Mouse (Mus musculus): ENCODE results near the gene Gm29609. TPM values are rescaled to one million over a fixed set of nuclear protein-coding genes. Genes with fewer than 3 reads are reported as not detected.

Gm29609 gene
- polyA plus RNA-seq, 1 experiment from 2014 or later: 1.7 TPM

GRCm38 (mm10) chr5:31199321-31199892 lies 19.7 kb upstream of the Gm29609 start:
- ATAC-seq (ENCODE audit: low FRiP score) (no peak), DNase-seq (ENCODE audit: low spot score) (no peak)
- Histone ChIP-seq H3K36me3 (replicated peaks; ENCODE audit: control insufficient read depth, insufficient read depth) (peaks cover 78% of the 10 kb centered on the region), H3K4me2 (replicated peaks) (no peak overlapping the region), H3K4me3 (replicated peaks; ENCODE audit: low read length) (no peak overlapping the region), H3K27me3 (ENCODE audit: control insufficient read depth, insufficient read depth, low read length) (no peaks in the 10 kb centered on the region), H3K9me3 (ENCODE audit: control insufficient read depth, low read length) (peaks cover 6% of the 10 kb centered on the region; the same call in 1 of the 2 replicates), H3K27ac (no peak overlapping the region), H3K9ac (no peak overlapping the region), H3K4me1 (replicated peaks; ENCODE audit: control insufficient read depth, insufficient read depth, low read length) (peaks cover 19% of the 10 kb centered on the region)
- WGBS: 94% methylated on average over 19 of the region's 19 CpGs

DNA sequence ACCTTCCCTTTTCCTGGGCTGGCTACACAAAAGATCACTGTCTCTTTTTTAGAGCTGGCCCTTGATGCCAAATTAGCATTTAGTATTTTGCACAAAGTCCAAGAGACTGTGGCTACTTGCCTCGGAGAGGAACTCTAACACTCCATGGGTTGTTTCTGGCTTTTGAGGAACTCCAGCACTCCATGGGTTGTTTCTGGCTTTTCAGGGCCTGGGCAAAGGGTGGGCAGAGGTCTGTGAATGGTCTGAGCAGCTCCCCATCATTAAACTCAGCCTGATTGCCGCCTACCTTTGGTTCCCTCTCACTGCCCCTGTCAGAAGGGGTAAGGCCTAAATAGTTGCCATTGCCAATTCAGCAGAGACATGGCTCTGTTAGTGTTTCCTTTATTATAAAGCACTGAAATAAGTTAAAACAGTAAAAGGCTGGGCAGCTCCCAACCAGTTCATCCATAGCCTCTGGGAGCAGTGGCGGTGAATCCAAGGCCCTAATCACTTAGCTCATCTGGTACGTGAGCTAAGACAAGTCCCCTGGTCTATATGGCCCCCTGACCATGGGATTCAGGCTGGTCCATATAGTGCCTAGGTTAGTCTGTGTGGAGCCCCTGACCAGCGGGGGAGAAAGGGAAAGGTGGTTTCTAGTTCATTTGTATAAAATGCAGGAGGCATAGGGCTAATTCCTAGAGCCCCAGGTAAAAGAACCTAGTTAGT lies 19.1 kb upstream of the Gm29609 start:
- Histone ChIP-seq H3K27ac (no peak overlapping the region), H3K4me1 (replicated peaks; ENCODE audit: control insufficient read depth, insufficient read depth, low read length) (peaks cover 25% of the 10 kb centered on the region), H3K27me3 (ENCODE audit: control insufficient read depth, insufficient read depth, low read length) (no peaks in the 10 kb centered on the region), H3K9ac (no peak overlapping the region), H3K4me3 (replicated peaks; ENCODE audit: low read length) (no peak overlapping the region), H3K36me3 (replicated peaks; ENCODE audit: control insufficient read depth, insufficient read depth) (peaks cover 72% of the 10 kb centered on the region), H3K4me2 (replicated peaks) (no peak overlapping the region), H3K9me3 (ENCODE audit: control insufficient read depth, low read length) (peaks cover 6% of the 10 kb centered on the region; the same call in 1 of the 2 replicates)
- 86% methylated on average over 5 of the region's 5 CpGs for WGBS
- no peak for ATAC-seq (ENCODE audit: low FRiP score)
- DNase-seq (ENCODE audit: low spot score): no peak

GRCm38 (mm10) chr5:31198170-31198569 lies 18.5 kb upstream of the Gm29609 start:
- DNase-seq (ENCODE audit: low spot score): no peak
- Histone ChIP-seq H3K9me3 (ENCODE audit: control insufficient read depth, low read length) (peaks cover 6% of the 10 kb centered on the region; the same call in 1 of the 2 replicates), H3K4me1 (replicated peaks; ENCODE audit: control insufficient read depth, insufficient read depth, low read length) (peaks cover 26% of the 10 kb centered on the region), H3K27ac (no peak overlapping the region), H3K36me3 (replicated peaks; ENCODE audit: control insufficient read depth, insufficient read depth) (peaks cover 66% of the 10 kb centered on the region), H3K9ac (no peak overlapping the region), H3K27me3 (ENCODE audit: control insufficient read depth, insufficient read depth, low read length) (no peaks in the 10 kb centered on the region), H3K4me3 (replicated peaks; ENCODE audit: low read length) (no peak overlapping the region), H3K4me2 (replicated peaks) (no peak overlapping the region)
- ATAC-seq (ENCODE audit: low FRiP score): no peak
- 92% methylated on average over 9 of the region's 9 CpGs for WGBS

- no peak overlapping the region for H3K9ac ChIP-seq
- no peaks in the 10 kb centered on the region for H3K27me3 ChIP-seq (ENCODE audit: control insufficient read depth, insufficient read depth, low read length)
- no peak overlapping the region for H3K27ac ChIP-seq
- H3K36me3 ChIP-seq (replicated peaks; ENCODE audit: control insufficient read depth, insufficient read depth): peaks cover 64% of the 10 kb centered on the region
- ATAC-seq (ENCODE audit: low FRiP score) (no peak), DNase-seq (ENCODE audit: low spot score) (no peak)
- H3K9me3 ChIP-seq (ENCODE audit: control insufficient read depth, low read length): peaks cover 6% of the 10 kb centered on the region; the same call in 1 of the 2 replicates
- WGBS: 96% methylated on average over 12 of the region's 12 CpGs
- H3K4me1 ChIP-seq (replicated peaks; ENCODE audit: control insufficient read depth, insufficient read depth, low read length): peaks cover 24% of the 10 kb centered on the region
- H3K4me3 ChIP-seq (replicated peaks; ENCODE audit: low read length): no peak overlapping the region
- H3K4me2 ChIP-seq (replicated peaks): no peak overlapping the region
Observed at GRCm38 (mm10) chr5:31197072-31197471, 17.4 kb upstream of the Gm29609 start.

GRCm38 (mm10) chr5:31196207-31196606 lies 16.5 kb upstream of the Gm29609 start:
- ATAC-seq (ENCODE audit: low FRiP score): no peak

GRCm38 (mm10) chr5:31195671-31196070 lies 16.0 kb upstream of the Gm29609 start:
- Histone ChIP-seq H3K4me1 (replicated peaks; ENCODE audit: control insufficient read depth, insufficient read depth, low read length) (peaks cover 26% of the 10 kb centered on the region), H3K27me3 (ENCODE audit: control insufficient read depth, insufficient read depth, low read length) (no peaks in the 10 kb centered on the region), H3K4me3 (replicated peaks; ENCODE audit: low read length) (no peak overlapping the region), H3K36me3 (replicated peaks; ENCODE audit: control insufficient read depth, insufficient read depth) (peaks cover 71% of the 10 kb centered on the region), H3K27ac (no peak overlapping the region), H3K4me2 (replicated peaks) (no peak overlapping the region), H3K9ac (no peak overlapping the region), H3K9me3 (ENCODE audit: control insufficient read depth, low read length) (peaks cover 6% of the 10 kb centered on the region; the same call in 1 of the 2 replicates)
- whole genome bisulfite sequencing: 93% methylated on average over 4 of the region's 4 CpGs
- ATAC-seq (ENCODE audit: low FRiP score) (no peak), DNase-seq (ENCODE audit: low spot score) (no peak)

More at GRCm38 (mm10) chr5:31196207-31196606, 16.5 kb upstream of the Gm29609 start:
- WGBS: 98% methylated on average over 10 of the region's 10 CpGs
- H3K36me3 ChIP-seq (replicated peaks; ENCODE audit: control insufficient read depth, insufficient read depth): peaks cover 66% of the 10 kb centered on the region
- peaks cover 6% of the 10 kb centered on the region; the same call in 1 of the 2 replicates for H3K9me3 ChIP-seq (ENCODE audit: control insufficient read depth, low read length)
- H3K4me3 ChIP-seq (replicated peaks; ENCODE audit: low read length): no peak overlapping the region
- no peak overlapping the region for H3K9ac ChIP-seq
- no peak overlapping the region for H3K4me2 ChIP-seq (replicated peaks)
- H3K27me3 ChIP-seq (ENCODE audit: control insufficient read depth, insufficient read depth, low read length): no peaks in the 10 kb centered on the region
- H3K4me1 ChIP-seq (replicated peaks; ENCODE audit: control insufficient read depth, insufficient read depth, low read length): peaks cover 29% of the 10 kb centered on the region
- no peak overlapping the region for H3K27ac ChIP-seq
- no peak for DNase-seq (ENCODE audit: low spot score)

- no peak for ATAC-seq (ENCODE audit: low FRiP score)
- Histone ChIP-seq H3K27ac (no peak overlapping the region), H3K27me3 (ENCODE audit: control insufficient read depth, insufficient read depth, low read length) (no peaks in the 10 kb centered on the region), H3K36me3 (replicated peaks; ENCODE audit: control insufficient read depth, insufficient read depth) (peaks cover 71% of the 10 kb centered on the region), H3K4me2 (replicated peaks) (peak overlapping the region; percentile 81; the same call in 1 of the 2 replicates), H3K4me3 (replicated peaks; ENCODE audit: low read length) (0 out of 2 replicates have a peak overlapping the region, but pooled peaks have one; percentile 70), H3K9ac (no peak overlapping the region), H3K9me3 (ENCODE audit: control insufficient read depth, low read length) (no peaks in the 10 kb centered on the region), H3K4me1 (replicated peaks; ENCODE audit: control insufficient read depth, insufficient read depth, low read length) (peaks cover 20% of the 10 kb centered on the region)
- no peak for DNase-seq (ENCODE audit: low spot score)
- WGBS: 94% methylated on average over 16 of the region's 16 CpGs
Observed at GRCm38 (mm10) chr5:31194486-31195485, 15.1 kb upstream of the Gm29609 start.

GRCm38 (mm10) chr5:31193631-31194281 lies 14.0 kb upstream of the Gm29609 start:
- peak overlapping the region; percentile 81 for H3K4me2 ChIP-seq (replicated peaks)
- no peaks in the 10 kb centered on the region for H3K9me3 ChIP-seq (ENCODE audit: control insufficient read depth, low read length)
- peaks cover 69% of the 10 kb centered on the region for H3K36me3 ChIP-seq (replicated peaks; ENCODE audit: control insufficient read depth, insufficient read depth)
- H3K27me3 ChIP-seq (ENCODE audit: control insufficient read depth, insufficient read depth, low read length): no peaks in the 10 kb centered on the region
- peak overlapping the region; percentile 70 for H3K4me3 ChIP-seq (replicated peaks; ENCODE audit: low read length)
- 14% methylated on average over 25 of the region's 25 CpGs for WGBS
- no peak for DNase-seq (ENCODE audit: low spot score)
- peaks cover 20% of the 10 kb centered on the region for H3K4me1 ChIP-seq (replicated peaks; ENCODE audit: control insufficient read depth, insufficient read depth, low read length)
- peak overlapping the region; percentile 79 for H3K27ac ChIP-seq
- H3K9ac ChIP-seq: peak overlapping the region; percentile 73
- ATAC-seq (ENCODE audit: low FRiP score): no peak

Measured in hindbrain, embryonic 14.5 days (tissue).